Mouse (Mus musculus) spleen, adult 10 weeks (tissue): ENCODE results near the gene Nrn1. TPM values are rescaled to one million over a fixed set of nuclear protein-coding genes. Genes with fewer than 3 reads are reported as not detected.

ENCODE experiments used
- polyA plus RNA-seq: library from polyadenylated mRNA; stranded (reverse); fragments of 350-450 nt; fragmentation: Illumina TruSeq; extraction: RNeasy Lipid Tissue Mini Kit (QIAGEN cat#74804); gene quantifications from one replicate; pipeline ENCODE4 v1.2.3, GENCODE M21; 2015; ENCODE audit warnings: low replicate concordance; ENCODE audit not compliant: insufficient read depth

Gene Nrn1
- 3.4 TPM for polyA plus RNA-seq

DNA sequence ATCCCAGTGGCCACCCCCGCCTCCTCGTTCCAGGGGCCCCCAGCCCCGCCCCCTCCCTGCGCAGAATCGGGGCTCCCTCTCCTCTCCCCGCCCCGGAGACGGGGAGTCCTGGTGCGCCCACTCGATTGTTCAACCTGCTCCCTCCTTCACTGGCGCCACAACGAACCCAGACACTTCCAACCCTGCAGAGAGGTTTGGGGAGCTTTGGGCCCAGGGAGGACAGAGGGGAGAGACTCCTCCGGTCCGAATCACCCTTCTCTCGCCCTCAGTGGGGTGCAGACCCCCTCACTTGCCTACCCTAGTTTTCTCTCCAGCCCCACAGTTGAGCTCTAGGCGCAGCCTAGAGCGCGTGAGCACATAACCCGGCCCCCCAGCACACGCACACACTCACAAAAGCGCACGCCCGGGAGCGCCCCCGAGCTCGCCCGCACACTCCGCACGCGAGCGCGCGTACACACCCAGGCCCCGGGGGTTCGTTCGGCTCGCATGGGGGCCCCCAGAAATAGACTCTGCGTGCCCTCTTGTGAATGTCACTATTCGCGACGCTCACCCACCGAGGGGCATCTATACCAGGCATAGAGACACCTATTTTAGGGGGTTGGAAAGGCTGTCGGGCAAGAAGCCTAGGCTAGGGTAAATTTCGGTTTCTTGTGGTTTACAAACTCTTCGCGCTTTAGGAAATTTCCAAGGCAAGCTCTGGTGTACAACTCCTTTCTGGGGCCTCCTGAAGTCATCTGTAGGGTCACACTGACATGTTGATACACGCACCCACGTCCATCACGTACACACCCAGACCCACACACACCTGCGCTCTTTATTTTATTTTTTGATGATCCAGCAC is at the start of gene Nrn1:
Nrn1 (minus strand) TSS at position 401 of the 841 bp plus-strand sequence.

